Mouse (Mus musculus): ENCODE measurements around the gene Tead2.

DNA sequence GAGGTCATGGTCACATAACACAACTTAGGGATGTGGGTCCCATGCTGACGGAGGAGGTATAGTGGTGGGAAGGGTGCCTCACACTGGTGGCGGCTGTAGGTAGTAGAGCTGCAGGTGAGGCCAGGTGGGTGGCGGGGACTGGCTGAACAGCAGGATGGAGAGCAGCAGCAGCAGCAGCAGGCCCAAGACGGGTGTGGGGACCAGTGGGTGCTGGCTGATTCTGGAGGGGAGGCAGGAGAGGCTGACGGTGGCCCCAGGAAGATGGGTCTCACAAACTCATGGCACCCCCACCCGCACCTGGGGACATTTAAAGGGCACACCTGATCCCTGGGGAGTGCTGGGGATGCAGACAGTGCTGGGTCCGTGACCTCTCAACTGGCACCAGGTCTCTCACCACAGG lies 31.9 kb upstream of the Tead2 start:
- no peak for TF ChIP-seq GATA1 (IDR thresholded peaks at IDR 0.05; ENCODE audit: low read length)
- TF ChIP-seq TAL1 (IDR thresholded peaks at IDR 0.05; ENCODE audit: low read length), result no peak
